Mouse (Mus musculus): ENCODE results near the gene Rgs12. TPM values are rescaled to one million over a fixed set of nuclear protein-coding genes. Genes with fewer than 3 reads are reported as not detected.

Gene Rgs12
- total RNA-seq, 1 experiment from 2014 or later = 46.5 TPM

GRCm38 (mm10) chr5:35005659-35006058, 56.4 kb downstream of the Rgs12 start:
- ATAC-seq (replicated peaks in 1 of 2; ENCODE audit: insufficient read depth in 1 of 2, low FRiP score in 2 of 2, low TSS enrichment in 1 of 2, low read depth in 1 of 2, poor library complexity in 2 of 2, severe bottlenecking in 2 of 2) = no peak

GRCm38 (mm10) chr5:35006599-35006998, 57.4 kb downstream of the Rgs12 start:
- ATAC-seq (replicated peaks in 1 of 2; ENCODE audit: insufficient read depth in 1 of 2, low FRiP score in 2 of 2, low TSS enrichment in 1 of 2, low read depth in 1 of 2, poor library complexity in 2 of 2, severe bottlenecking in 2 of 2) = no peak

DNA sequence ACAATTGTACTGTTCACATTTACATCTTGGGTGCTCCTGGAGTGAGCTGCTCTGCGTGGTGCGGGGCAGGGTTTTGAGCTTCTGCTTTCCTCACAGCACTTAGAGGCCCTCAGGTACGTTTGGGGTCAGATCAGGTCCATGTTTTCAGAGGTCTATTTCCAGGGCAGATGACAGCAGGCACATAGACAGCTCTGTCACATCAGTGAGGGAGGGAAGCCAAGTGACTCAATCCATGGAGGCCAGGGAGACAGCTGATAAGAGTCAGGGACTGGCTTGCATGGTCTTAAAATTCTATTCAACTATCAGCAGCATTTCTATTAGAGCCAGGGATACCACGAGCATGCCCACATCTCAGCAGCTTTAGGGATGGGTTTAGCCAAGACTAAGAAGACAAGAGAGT, 59.9 kb downstream of the Rgs12 start:
- ATAC-seq (replicated peaks in 1 of 2; ENCODE audit: insufficient read depth in 1 of 2, low FRiP score in 2 of 2, low TSS enrichment in 1 of 2, low read depth in 1 of 2, poor library complexity in 2 of 2, severe bottlenecking in 2 of 2) = no peak

DNA sequence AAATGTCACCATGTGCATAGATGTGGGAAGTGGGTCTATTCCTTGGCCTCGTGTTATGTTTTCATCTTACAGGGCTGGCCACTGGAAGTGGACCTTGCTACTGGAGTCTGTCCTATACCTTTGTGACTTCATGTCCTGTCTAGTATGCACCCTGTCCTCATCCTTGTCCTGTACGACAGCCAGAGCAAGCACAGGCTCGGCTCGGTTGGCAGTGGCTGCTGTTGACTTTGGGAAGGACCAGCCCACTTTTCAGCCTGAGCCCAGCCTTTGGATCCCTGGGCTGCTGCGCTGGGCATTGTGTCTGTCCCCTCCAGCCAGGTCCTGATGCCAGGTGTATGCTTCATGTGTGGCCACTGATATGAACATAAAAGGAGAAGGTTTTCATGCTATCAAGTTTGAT, 61.4 kb downstream of the Rgs12 start:
- no peak for ATAC-seq (replicated peaks in 1 of 2; ENCODE audit: insufficient read depth in 1 of 2, low FRiP score in 2 of 2, low TSS enrichment in 1 of 2, low read depth in 1 of 2, poor library complexity in 2 of 2, severe bottlenecking in 2 of 2)

GRCm38 (mm10) chr5:35011156-35011923, 62.1 kb downstream of the Rgs12 start:
- ATAC-seq (replicated peaks in 1 of 2; ENCODE audit: insufficient read depth in 1 of 2, low FRiP score in 2 of 2, low TSS enrichment in 1 of 2, low read depth in 1 of 2, poor library complexity in 2 of 2, severe bottlenecking in 2 of 2) = no peak

- no peak for ATAC-seq (replicated peaks in 1 of 2; ENCODE audit: insufficient read depth in 1 of 2, low FRiP score in 2 of 2, low TSS enrichment in 1 of 2, low read depth in 1 of 2, poor library complexity in 2 of 2, severe bottlenecking in 2 of 2)
These were observed 64.8 kb downstream of the Rgs12 start for GRCm38 (mm10) chr5:35014036-35014435.

DNA sequence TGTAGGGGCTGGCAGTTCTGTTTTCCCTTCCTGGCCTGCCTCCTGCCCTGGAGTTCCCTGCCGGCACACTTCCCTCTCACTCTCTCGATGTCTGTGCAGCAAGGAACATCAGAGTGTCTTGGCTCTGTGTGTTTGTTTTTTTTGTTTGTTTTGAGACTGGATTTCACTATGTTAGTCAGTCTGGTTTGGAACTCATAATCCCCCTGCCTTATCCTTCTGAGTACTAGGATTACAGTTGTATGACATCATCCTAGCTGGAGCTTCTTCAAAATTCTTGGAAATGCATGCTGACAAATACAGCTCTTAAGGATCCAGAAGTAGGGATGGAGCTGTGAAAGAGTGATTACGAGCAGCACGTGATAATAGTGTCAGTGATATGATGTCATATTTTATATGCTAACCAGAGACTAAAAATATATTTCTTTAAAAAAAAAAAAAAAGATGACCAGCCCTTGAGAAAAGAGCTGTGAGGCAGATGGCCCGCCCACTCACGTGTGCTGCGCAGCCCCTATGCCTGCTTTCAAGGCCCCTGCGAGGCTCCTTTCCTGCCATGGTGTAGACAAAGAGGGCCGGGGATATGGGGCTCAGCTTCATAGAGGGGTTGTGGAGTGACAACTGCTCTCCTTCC, 70.5 kb downstream of the Rgs12 start:
- ATAC-seq (replicated peaks in 1 of 2; ENCODE audit: insufficient read depth in 1 of 2, low FRiP score in 2 of 2, low TSS enrichment in 1 of 2, low read depth in 1 of 2, poor library complexity in 2 of 2, severe bottlenecking in 2 of 2) = no peak

- no peak for ATAC-seq (replicated peaks in 1 of 2; ENCODE audit: insufficient read depth in 1 of 2, low FRiP score in 2 of 2, low TSS enrichment in 1 of 2, low read depth in 1 of 2, poor library complexity in 2 of 2, severe bottlenecking in 2 of 2)
These were observed 71.4 kb downstream of the Rgs12 start for GRCm38 (mm10) chr5:35020410-35021241.

DNA sequence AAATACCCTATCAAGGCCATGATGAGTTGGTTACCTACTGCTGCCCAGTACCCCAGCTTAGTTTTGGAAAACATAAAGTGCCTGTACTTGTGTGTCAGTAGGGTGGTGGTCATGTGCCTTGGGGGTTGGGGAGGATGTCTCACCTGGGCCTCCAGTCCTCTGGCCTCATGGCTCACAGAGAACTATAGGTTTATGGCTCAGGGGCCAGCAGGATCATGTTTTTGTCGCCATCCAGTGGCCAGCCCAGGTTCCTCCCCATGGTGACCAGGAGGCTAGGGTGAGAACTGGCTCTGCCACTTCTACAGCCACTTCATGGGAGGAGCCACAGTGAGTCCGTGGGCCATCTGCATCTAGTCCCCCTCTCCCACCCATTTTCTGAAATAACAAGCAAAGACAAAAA, 75.7 kb downstream of the Rgs12 start:
- ATAC-seq (replicated peaks in 1 of 2; ENCODE audit: insufficient read depth in 1 of 2, low FRiP score in 2 of 2, low TSS enrichment in 1 of 2, low read depth in 1 of 2, poor library complexity in 2 of 2, severe bottlenecking in 2 of 2) = peak; percentile 43 to 44; a peak in 2 of 4 replicates

GRCm38 (mm10) chr5:35029303-35029702, 80.1 kb downstream of the Rgs12 start:
- ATAC-seq (replicated peaks in 1 of 2; ENCODE audit: insufficient read depth in 1 of 2, low FRiP score in 2 of 2, low TSS enrichment in 1 of 2, low read depth in 1 of 2, poor library complexity in 2 of 2, severe bottlenecking in 2 of 2) = no peak

DNA sequence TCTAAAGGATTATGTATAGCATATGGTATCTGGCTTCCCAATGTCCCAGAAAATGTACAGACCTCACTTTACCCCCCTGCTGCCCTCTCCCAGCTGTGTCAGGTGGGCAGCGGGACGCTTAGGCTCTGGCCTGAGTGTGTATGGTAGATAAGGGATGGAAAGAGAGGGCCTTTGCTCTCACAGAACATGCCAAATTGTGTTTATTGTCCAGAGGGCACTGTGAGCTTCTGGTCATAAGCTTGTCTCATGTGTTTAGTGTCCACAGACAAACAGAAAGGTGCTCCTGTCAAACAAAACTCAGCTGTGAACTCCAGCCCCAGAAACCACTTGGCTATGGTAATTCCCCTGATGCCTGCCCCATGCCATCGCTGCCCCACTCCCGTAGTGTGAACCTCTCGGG, 80.5 kb downstream of the Rgs12 start:
- no peak for ATAC-seq (replicated peaks in 1 of 2; ENCODE audit: insufficient read depth in 1 of 2, low FRiP score in 2 of 2, low TSS enrichment in 1 of 2, low read depth in 1 of 2, poor library complexity in 2 of 2, severe bottlenecking in 2 of 2)

DNA sequence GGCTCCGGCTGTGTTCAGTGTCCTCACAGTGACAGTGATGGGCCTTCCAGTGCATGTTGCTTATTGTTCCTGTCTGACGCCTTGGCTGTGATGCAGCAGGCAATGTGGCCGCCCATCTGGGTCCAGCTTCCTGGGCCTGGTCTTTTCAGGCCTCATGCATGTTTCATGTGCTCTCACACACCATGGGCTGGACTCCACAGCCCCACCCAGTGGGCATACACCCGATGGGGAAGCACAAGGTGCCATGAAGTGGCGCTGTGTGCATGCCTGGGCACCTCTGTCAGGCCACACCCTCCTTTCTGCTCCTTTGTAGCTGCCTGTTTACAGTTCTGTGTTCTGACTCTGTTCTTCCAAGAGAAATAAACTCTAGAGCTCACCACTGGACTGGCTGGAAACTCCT, 83.8 kb downstream of the Rgs12 start:
- peak; percentile 32 to 46; a peak in 3 of 4 replicates for ATAC-seq (replicated peaks in 1 of 2; ENCODE audit: insufficient read depth in 1 of 2, low FRiP score in 2 of 2, low TSS enrichment in 1 of 2, low read depth in 1 of 2, poor library complexity in 2 of 2, severe bottlenecking in 2 of 2)

DNA sequence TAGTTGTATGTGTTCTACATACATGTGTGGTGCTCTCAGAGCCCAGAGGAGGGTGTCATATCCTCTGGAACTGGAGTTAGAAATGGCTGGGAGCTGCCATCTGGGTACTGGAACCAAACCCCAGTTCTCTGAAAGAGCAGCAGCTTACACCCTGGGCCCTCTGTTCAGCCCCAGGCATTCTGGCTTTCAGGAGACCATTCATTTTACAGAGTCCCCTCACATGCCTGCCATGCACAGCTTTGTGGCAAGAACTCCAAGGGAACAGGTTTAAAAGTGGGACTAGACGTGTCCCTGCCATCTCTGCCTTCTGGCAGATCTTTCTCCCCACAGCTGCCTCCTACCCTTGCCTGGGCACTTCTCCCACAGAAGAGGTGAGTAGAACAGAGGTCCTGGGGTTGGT, 84.4 kb downstream of the Rgs12 start:
- no peak for ATAC-seq (replicated peaks in 1 of 2; ENCODE audit: insufficient read depth in 1 of 2, low FRiP score in 2 of 2, low TSS enrichment in 1 of 2, low read depth in 1 of 2, poor library complexity in 2 of 2, severe bottlenecking in 2 of 2)

- ATAC-seq (replicated peaks in 1 of 2; ENCODE audit: insufficient read depth in 1 of 2, low FRiP score in 2 of 2, low TSS enrichment in 1 of 2, low read depth in 1 of 2, poor library complexity in 2 of 2, severe bottlenecking in 2 of 2) = peak; percentile 21 to 55
These were observed 85.9 kb downstream of the Rgs12 start for GRCm38 (mm10) chr5:35035141-35035540.

- ATAC-seq (replicated peaks in 1 of 2; ENCODE audit: insufficient read depth in 1 of 2, low FRiP score in 2 of 2, low TSS enrichment in 1 of 2, low read depth in 1 of 2, poor library complexity in 2 of 2, severe bottlenecking in 2 of 2) = peak; percentile 38 to 52
These were observed 86.5 kb downstream of the Rgs12 start for GRCm38 (mm10) chr5:35035795-35036194.

DNA sequence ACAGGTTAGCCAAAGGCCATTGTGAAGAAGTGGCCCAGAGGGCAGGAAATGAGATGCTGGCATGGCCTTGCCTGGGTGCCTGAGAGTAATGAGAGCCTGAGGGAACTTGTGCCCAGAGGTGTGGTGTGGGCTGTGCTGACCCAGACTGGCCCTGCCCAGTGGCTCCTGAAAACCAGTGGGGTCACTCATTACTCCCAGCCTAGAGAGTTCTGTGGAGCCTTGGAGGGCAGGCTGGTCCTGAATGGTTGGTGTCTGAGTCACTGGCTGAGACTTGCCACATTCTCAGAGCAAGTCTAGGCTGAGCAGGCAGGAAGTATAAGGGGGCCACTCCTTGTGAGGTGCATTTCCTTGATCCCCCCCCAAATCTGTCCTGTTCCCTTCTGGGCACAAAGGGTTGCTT, 88.2 kb downstream of the Rgs12 start:
- ATAC-seq (replicated peaks in 1 of 2; ENCODE audit: insufficient read depth in 1 of 2, low FRiP score in 2 of 2, low TSS enrichment in 1 of 2, low read depth in 1 of 2, poor library complexity in 2 of 2, severe bottlenecking in 2 of 2) = no peak

DNA sequence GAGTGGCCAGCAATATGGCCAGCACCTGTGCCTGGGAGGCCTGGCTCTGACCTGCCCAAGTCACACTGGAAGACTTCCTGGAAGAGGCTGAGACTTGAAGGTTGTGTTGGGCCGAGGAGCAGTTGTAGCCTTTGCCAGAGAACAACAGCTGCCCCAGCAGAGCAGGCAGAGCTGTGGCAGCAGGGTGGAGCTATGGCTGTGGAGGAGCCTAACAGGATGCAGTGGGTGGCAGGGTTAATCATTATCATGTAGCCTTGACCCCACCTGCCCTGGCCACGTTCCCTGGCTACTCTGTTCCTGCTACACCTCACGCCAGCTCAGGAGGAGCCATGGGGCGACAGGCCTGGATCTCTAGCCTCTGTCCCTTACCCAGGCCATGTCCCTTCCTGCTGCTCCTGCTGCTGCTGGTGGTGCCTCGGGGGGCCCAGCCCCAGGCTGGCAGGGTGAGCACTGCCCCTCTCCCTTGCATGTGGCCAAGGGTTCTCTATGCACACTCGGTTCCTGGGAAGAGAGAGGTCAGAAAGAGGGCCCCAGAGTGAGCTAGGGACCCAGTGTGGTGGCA, 92.1 kb downstream of the Rgs12 start, which contains the start of gene Hgfac:
Hgfac (plus strand) TSS at position 242 of the 562 bp plus-strand sequence.
- ATAC-seq (replicated peaks in 1 of 2; ENCODE audit: insufficient read depth in 1 of 2, low FRiP score in 2 of 2, low TSS enrichment in 1 of 2, low read depth in 1 of 2, poor library complexity in 2 of 2, severe bottlenecking in 2 of 2) = no peak
